Mouse (Mus musculus) cerebral cortex, adult 2 months (tissue): ENCODE data around the gene Samd13.

Source experiments
- WGBS: fragments of 180-500 bp; shearing (Covaris S2); methylation state at CpG from one replicate; pipeline ENCODE4 v1.1.7; 2018; 5-methylcytosine and 5-hydroxymethylcytosine counted together

Gene Samd13

GRCm38 (mm10) chr3:146615496-146615895 lies 69.9 kb downstream of the Samd13 start, which contains the start of gene Dnase2b:
TSS of gene Dnase2b (minus strand) at chr3:146615596.
- WGBS = 98% methylated on average over 4 of the region's 4 CpGs

GRCm38 (mm10) chr3:146611821-146612220 lies 73.6 kb downstream of the Samd13 start:
- WGBS = 24% methylated on average over 4 of the region's 4 CpGs

GRCm38 (mm10) chr3:146611261-146611660 lies 74.1 kb downstream of the Samd13 start:
- 26% methylated on average over 4 of the region's 4 CpGs for WGBS

- WGBS = 34% methylated on average over 10 of the region's 10 CpGs
These were observed 75.1 kb downstream of the Samd13 start for GRCm38 (mm10) chr3:146610322-146610721.

- WGBS = 7% methylated on average over 1 of the region's 1 CpGs
These were observed 78.0 kb downstream of the Samd13 start for GRCm38 (mm10) chr3:146607368-146607767.

- 84% methylated on average over 9 of the region's 9 CpGs for WGBS
These were observed 80.7 kb downstream of the Samd13 start for GRCm38 (mm10) chr3:146604647-146605046.

GRCm38 (mm10) chr3:146602531-146602930 lies 82.9 kb downstream of the Samd13 start:
- 82% methylated on average over 3 of the region's 3 CpGs for WGBS

GRCm38 (mm10) chr3:146601205-146601604 lies 84.2 kb downstream of the Samd13 start:
- 75% methylated on average over 2 of the region's 2 CpGs for WGBS

GRCm38 (mm10) chr3:146599198-146599900 lies 86.0 kb downstream of the Samd13 start:
- 64% methylated on average over 6 of the region's 6 CpGs for WGBS

GRCm38 (mm10) chr3:146598411-146598810 lies 87.0 kb downstream of the Samd13 start:
- 56% methylated on average over 6 of the region's 6 CpGs for WGBS

GRCm38 (mm10) chr3:146596864-146597263 lies 88.5 kb downstream of the Samd13 start:
- 90% methylated on average over 7 of the region's 7 CpGs for WGBS

- 84% methylated on average over 8 of the region's 8 CpGs for WGBS
These were observed 89.0 kb downstream of the Samd13 start for GRCm38 (mm10) chr3:146596387-146596786.

GRCm38 (mm10) chr3:146595440-146595839 lies 90.0 kb downstream of the Samd13 start:
- 87% methylated on average over 6 of the region's 6 CpGs for WGBS
